Mouse (Mus musculus): ENCODE measurements around the gene Mecom. TPM values are rescaled to one million over a fixed set of nuclear protein-coding genes. Genes with fewer than 3 reads are reported as not detected.

Gene Mecom
- polyA plus RNA-seq, 1 experiment: 0.02 TPM

DNA sequence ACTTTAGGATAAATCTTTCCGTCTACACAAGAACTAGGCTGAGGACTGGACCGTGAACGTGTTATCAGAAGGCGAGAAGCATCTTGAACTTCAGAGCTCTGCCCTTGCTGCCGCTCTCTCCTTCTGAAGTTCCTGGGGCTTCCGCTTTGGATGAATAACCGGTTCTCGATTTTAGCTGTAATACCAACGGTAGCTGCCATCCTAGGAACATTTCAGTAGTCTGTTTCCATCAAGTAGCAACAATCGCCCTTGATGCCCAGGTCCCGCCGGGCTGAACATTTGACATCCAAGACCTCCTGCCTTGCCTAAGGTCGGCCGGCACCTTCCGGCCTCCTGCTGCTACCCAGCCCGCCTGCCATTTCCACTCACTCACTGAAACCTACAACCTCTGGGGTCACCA is 37.7 kb downstream of the Mecom start:
- H3K9me3 ChIP-seq (ENCODE audit: control insufficient read depth, low read length): no peaks in the 10 kb centered on the region; the same call in 1 of the 2 replicates
- H3K36me3 ChIP-seq (ENCODE audit: control insufficient read depth): no peaks in the 10 kb centered on the region
- H3K4me1 ChIP-seq (ENCODE audit: control insufficient read depth): no peaks in the 10 kb centered on the region
- H3K4me3 ChIP-seq (replicated peaks): no peak overlapping the region
- peaks cover 100% of the 10 kb centered on the region for H3K27me3 ChIP-seq (ENCODE audit: control insufficient read depth)
- no peak for TF ChIP-seq TAL1 (IDR thresholded peaks at IDR 0.05; ENCODE audit: low read length)

GRCm38 (mm10) chr3:30508930-30509910 is 38.6 kb downstream of the Mecom start:
- peaks cover 100% of the 10 kb centered on the region for H3K27me3 ChIP-seq (ENCODE audit: control insufficient read depth)
- H3K4me3 ChIP-seq (replicated peaks): no peak overlapping the region
- no peaks in the 10 kb centered on the region for H3K36me3 ChIP-seq (ENCODE audit: control insufficient read depth)
- H3K9me3 ChIP-seq (ENCODE audit: control insufficient read depth, low read length): no peaks in the 10 kb centered on the region; the same call in 1 of the 2 replicates
- no peaks in the 10 kb centered on the region for H3K4me1 ChIP-seq (ENCODE audit: control insufficient read depth)
- TF ChIP-seq GATA1 (IDR thresholded peaks at IDR 0.05; ENCODE audit: low read length) (no peak), TAL1 (IDR thresholded peaks at IDR 0.05; ENCODE audit: low read length) (no peak)

DNA sequence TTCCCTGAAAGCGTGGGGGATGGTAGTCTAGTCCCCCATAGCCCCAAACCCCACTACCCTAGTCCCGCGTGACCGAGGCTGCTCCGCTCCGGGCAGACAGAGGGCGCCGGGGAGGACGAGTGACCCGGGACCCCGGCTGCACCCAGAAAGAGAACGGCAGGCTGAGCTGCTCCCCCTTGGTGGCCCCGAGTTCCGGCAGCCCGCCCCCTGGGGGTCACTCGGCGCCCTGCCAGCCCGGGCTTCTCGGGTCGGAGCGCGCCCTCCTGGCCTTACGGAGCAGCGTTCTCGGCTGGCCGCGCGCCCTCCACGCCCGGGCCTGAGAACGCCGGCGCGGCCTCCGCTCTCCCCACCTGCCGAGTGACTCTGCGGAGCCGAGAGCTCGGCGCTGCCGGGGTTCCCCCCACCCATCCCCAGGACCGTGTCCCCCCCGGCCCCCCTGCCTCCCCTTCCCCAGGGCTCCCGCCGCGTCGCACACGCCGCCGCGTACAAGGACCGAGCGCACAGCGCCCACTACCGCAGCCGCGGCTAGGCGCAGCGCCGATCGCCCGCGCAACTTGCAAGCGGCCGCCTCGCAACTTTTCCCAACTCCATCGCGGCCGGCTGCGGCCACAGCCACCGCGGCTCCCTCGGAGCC is 39.4 kb downstream of the Mecom start:
- H3K4me3 ChIP-seq (replicated peaks): peak overlapping the region; percentile 20
- H3K4me1 ChIP-seq (ENCODE audit: control insufficient read depth): no peaks in the 10 kb centered on the region
- no peak for TF ChIP-seq GATA1 (IDR thresholded peaks at IDR 0.05; ENCODE audit: low read length)
- TF ChIP-seq TAL1 (IDR thresholded peaks at IDR 0.05; ENCODE audit: low read length): no peak
- H3K9me3 ChIP-seq (ENCODE audit: control insufficient read depth, low read length): no peaks in the 10 kb centered on the region
- peaks cover 92% of the 10 kb centered on the region for H3K27me3 ChIP-seq (ENCODE audit: control insufficient read depth)
- no peaks in the 10 kb centered on the region for H3K36me3 ChIP-seq (ENCODE audit: control insufficient read depth)

- no peaks in the 10 kb centered on the region for H3K9me3 ChIP-seq (ENCODE audit: control insufficient read depth, low read length)
- no peak overlapping the region for H3K4me3 ChIP-seq (replicated peaks)
- peaks cover 85% of the 10 kb centered on the region for H3K27me3 ChIP-seq (ENCODE audit: control insufficient read depth)
Observed at GRCm38 (mm10) chr3:30507576-30508295, 40.1 kb downstream of the Mecom start.

GRCm38 (mm10) chr3:30507028-30507575 is 40.7 kb downstream of the Mecom start:
- Histone ChIP-seq H3K27me3 (ENCODE audit: control insufficient read depth) (peaks cover 79% of the 10 kb centered on the region), H3K4me1 (ENCODE audit: control insufficient read depth) (no peaks in the 10 kb centered on the region), H3K9me3 (ENCODE audit: control insufficient read depth, low read length) (no peaks in the 10 kb centered on the region), H3K4me3 (replicated peaks) (no peak overlapping the region), H3K36me3 (ENCODE audit: control insufficient read depth) (no peaks in the 10 kb centered on the region)
- TF ChIP-seq GATA1 (IDR thresholded peaks at IDR 0.05; ENCODE audit: low read length): no peak
- no peak for TF ChIP-seq TAL1 (IDR thresholded peaks at IDR 0.05; ENCODE audit: low read length)

More at GRCm38 (mm10) chr3:30507576-30508295, 40.1 kb downstream of the Mecom start:
- H3K4me1 ChIP-seq (ENCODE audit: control insufficient read depth): no peaks in the 10 kb centered on the region
- TF ChIP-seq GATA1 (IDR thresholded peaks at IDR 0.05; ENCODE audit: low read length): no peak
- TF ChIP-seq TAL1 (IDR thresholded peaks at IDR 0.05; ENCODE audit: low read length): no peak
- H3K36me3 ChIP-seq (ENCODE audit: control insufficient read depth): no peaks in the 10 kb centered on the region

GRCm38 (mm10) chr3:30506329-30507027 is 41.3 kb downstream of the Mecom start:
- H3K9me3 ChIP-seq (ENCODE audit: control insufficient read depth, low read length): no peaks in the 10 kb centered on the region
- H3K4me1 ChIP-seq (ENCODE audit: control insufficient read depth): no peaks in the 10 kb centered on the region
- H3K4me3 ChIP-seq (replicated peaks): no peak overlapping the region
- no peaks in the 10 kb centered on the region for H3K36me3 ChIP-seq (ENCODE audit: control insufficient read depth)
- TF ChIP-seq GATA1 (IDR thresholded peaks at IDR 0.05; ENCODE audit: low read length): no peak
- no peak for TF ChIP-seq TAL1 (IDR thresholded peaks at IDR 0.05; ENCODE audit: low read length)
- peaks cover 72% of the 10 kb centered on the region for H3K27me3 ChIP-seq (ENCODE audit: control insufficient read depth)

GRCm38 (mm10) chr3:30505741-30506251 is 42.0 kb downstream of the Mecom start:
- Histone ChIP-seq H3K36me3 (ENCODE audit: control insufficient read depth) (no peaks in the 10 kb centered on the region), H3K27me3 (ENCODE audit: control insufficient read depth) (peaks cover 66% of the 10 kb centered on the region), H3K4me1 (ENCODE audit: control insufficient read depth) (no peaks in the 10 kb centered on the region), H3K4me3 (replicated peaks) (no peak overlapping the region), H3K9me3 (ENCODE audit: control insufficient read depth, low read length) (no peaks in the 10 kb centered on the region)
- TF ChIP-seq TAL1 (IDR thresholded peaks at IDR 0.05; ENCODE audit: low read length): no peak
- no peak for TF ChIP-seq GATA1 (IDR thresholded peaks at IDR 0.05; ENCODE audit: low read length)

DNA sequence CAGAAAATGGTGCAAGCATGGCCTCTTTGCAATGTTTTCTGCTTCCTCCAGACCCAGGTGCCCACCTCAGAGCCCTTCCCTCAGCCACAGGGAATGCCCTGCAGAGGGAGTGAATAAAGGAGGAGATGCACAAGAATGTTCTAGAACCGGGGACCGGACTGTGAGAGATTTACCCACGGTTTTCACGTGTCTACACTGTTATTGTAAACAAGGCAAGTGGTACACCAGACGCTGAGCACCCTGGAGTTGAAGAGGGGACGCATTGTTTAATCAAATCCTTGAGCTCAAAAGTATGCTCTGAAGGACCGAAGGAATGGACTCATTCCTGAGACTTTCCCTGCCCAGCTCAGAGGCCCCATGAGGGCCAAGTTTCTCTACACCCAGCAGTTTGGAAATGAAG is 43.2 kb downstream of the Mecom start:
- no peaks in the 10 kb centered on the region for H3K36me3 ChIP-seq (ENCODE audit: control insufficient read depth)
- no peaks in the 10 kb centered on the region for H3K4me1 ChIP-seq (ENCODE audit: control insufficient read depth)
- peaks cover 55% of the 10 kb centered on the region for H3K27me3 ChIP-seq (ENCODE audit: control insufficient read depth)
- H3K9me3 ChIP-seq (ENCODE audit: control insufficient read depth, low read length): no peaks in the 10 kb centered on the region
- no peak overlapping the region for H3K4me3 ChIP-seq (replicated peaks)
- no peak for TF ChIP-seq GATA1 (IDR thresholded peaks at IDR 0.05; ENCODE audit: low read length)
- no peak for TF ChIP-seq TAL1 (IDR thresholded peaks at IDR 0.05; ENCODE audit: low read length)
